Mouse (Mus musculus) midbrain, embryonic 16.5 days (tissue): ENCODE measurements around the gene Erich6. TPM values are rescaled to one million over a fixed set of nuclear protein-coding genes. Genes with fewer than 3 reads are reported as not detected.

Experiments used
- ATAC-seq: fragments of 200-750 bp; cut with Nextera tagmentation; 2 replicates; pipeline ENCODE4 v1.8.0; 2017; ENCODE audit warnings: moderate TSS enrichment
- H3K27ac ChIP-seq: fragments of 300-500 bp; sonication (generic); 2 replicates; pipeline ENCODE4 v1.5.1; 2014; ENCODE audit warnings: mild to moderate bottlenecking, low read length, mixed read lengths
- H3K27me3 ChIP-seq: fragments of 300-500 bp; sonication (generic); 2 replicates; pipeline ENCODE4 v1.6.1; 2014; ENCODE audit warnings: low read depth, low read length, mixed read lengths; ENCODE audit not compliant: control insufficient read depth, insufficient read depth
- H3K36me3 ChIP-seq: fragments of 300-500 bp; sonication (generic); 2 replicates; pipeline ENCODE4 v1.6.1; 2014; ENCODE audit warnings: mild to moderate bottlenecking, low read length, moderate library complexity, mixed read lengths; ENCODE audit not compliant: control insufficient read depth, insufficient read depth
- H3K4me1 ChIP-seq: fragments of 300-500 bp; sonication (generic); 2 replicates; pipeline ENCODE4 v1.6.1; 2014; ENCODE audit warnings: mild to moderate bottlenecking, low read length, mixed read lengths; ENCODE audit not compliant: control insufficient read depth, insufficient read depth
- H3K4me2 ChIP-seq: fragments of 300-500 bp; sonication (generic); 2 replicates; pipeline ENCODE4 v1.6.1; 2014; ENCODE audit warnings: mild to moderate bottlenecking, low read length, mixed read lengths
- H3K4me3 ChIP-seq: fragments of 300-500 bp; sonication (generic); 2 replicates; pipeline ENCODE4 v1.5.1; 2014; ENCODE audit warnings: low read depth, mild to moderate bottlenecking, low read length, moderate library complexity, mixed read lengths
- H3K9ac ChIP-seq: fragments of 300-500 bp; sonication (generic); 2 replicates; pipeline ENCODE4 v1.6.1; 2014; ENCODE audit warnings: low read depth, low read length, mixed read lengths
- H3K9me3 ChIP-seq: fragments of 300-500 bp; sonication (generic); replicated peaks from 2 replicates; pipeline ENCODE4 v1.6.1; 2014; ENCODE audit warnings: mild to moderate bottlenecking, low read length, mixed read lengths; ENCODE audit not compliant: control insufficient read depth, poor library complexity, severe bottlenecking
- WGBS: fragments of 180-500 bp; shearing (Covaris S2); extraction: QIAGEN DNeasy Blood & Tissue Kit; methylation state at CpG from one replicate; pipeline ENCODE4 v1.1.7; 2014; 5-methylcytosine and 5-hydroxymethylcytosine counted together
- polyA plus RNA-seq: library from polyadenylated mRNA; unstranded; fragments of >200 nt; fragmentation: Nextera tagmentation; extraction: Ambion mirVana; gene quantifications from 2 replicates; pipeline ENCODE4 v1.2.1, GENCODE M21; 2015

Gene Erich6
- polyA plus RNA-seq, 1 experiment from 2014 or later, result 0.26 TPM

DNA sequence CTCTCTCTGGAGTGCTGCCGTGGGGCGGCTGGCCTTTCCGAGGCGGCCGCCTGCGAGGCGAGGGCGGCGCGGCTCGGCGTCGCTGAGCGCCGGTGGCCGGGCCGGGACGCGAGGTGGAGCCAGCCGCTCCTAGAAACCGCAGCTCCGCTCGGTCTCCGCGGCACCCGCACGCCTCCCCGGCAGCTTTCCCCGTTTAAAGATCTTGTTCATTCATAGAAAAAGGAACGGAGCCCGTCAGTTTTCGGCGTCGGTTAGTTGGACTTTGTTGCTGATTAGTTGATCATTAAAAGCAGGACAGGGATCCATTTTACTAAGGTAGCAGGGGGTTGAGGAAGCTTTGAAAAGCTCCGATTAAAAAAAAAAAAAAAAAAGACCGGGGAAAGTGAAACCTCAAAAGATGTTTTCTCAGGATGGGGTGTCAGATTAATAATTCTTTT, 59.9 kb downstream of the Erich6 start:
- ATAC-seq, result peak; percentile 86
- Histone ChIP-seq H3K4me3 (peak overlapping the region; percentile 93), H3K27me3 (no peaks in the 10 kb centered on the region), H3K4me1 (peaks cover 15% of the 10 kb centered on the region), H3K27ac (peak overlapping the region; percentile 99), H3K9ac (peak overlapping the region; percentile 99), H3K9me3 (no peaks in the 10 kb centered on the region), H3K4me2 (peak overlapping the region; percentile 70), H3K36me3 (no peaks in the 10 kb centered on the region)
- WGBS, result under 1% methylated on average over 36 of the region's 36 CpGs

- Histone ChIP-seq H3K4me2 (peak within 1 kb of the TSS; percentile 70), H3K9me3 (no peaks in the 10 kb centered on the region), H3K9ac (peak within 1 kb of the TSS; percentile 99), H3K4me1 (peaks cover 12% of the 10 kb centered on the region), H3K4me3 (peak within 1 kb of the TSS; percentile 93), H3K36me3 (no peaks in the 10 kb centered on the region), H3K27ac (peak within 1 kb of the TSS; percentile 99), H3K27me3 (no peaks in the 10 kb centered on the region)
- peak; percentile 97 for ATAC-seq
- WGBS, result 2% methylated on average over 58 of the region's 59 CpGs
Measured at GRCm38 (mm10) chr3:58576137-58577066, 60.6 kb downstream of the Erich6 start, which contains the start of gene Selenot. Selenot (plus strand) TSS chr3:58576636.

DNA sequence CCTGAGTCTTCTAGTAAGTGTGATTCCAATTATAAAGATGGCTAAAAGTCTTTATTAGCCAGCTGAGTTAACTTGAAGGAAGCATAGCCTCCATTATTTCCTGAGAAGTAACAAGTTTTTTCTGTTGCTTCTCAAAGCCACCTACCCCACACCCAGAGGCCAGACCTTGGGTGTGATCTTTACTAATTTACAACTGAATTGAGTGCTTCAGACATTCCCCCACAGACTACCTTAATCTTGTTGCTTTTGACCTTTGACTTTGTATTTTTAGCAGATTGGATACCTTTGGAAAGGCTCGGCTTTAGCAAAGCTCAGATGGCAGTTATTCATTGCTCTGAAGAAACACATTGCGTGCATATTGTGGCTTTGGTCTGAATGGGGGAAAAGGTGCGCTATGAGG, 66.2 kb downstream of the Erich6 start:
- H3K36me3 ChIP-seq, result no peaks in the 10 kb centered on the region
- ATAC-seq, result no peak
- H3K9ac ChIP-seq, result no peak overlapping the region
- no peaks in the 10 kb centered on the region for H3K27me3 ChIP-seq
- H3K4me2 ChIP-seq, result no peak overlapping the region
- H3K27ac ChIP-seq, result no peak overlapping the region
- 89% methylated on average over 3 of the region's 3 CpGs for WGBS
- H3K9me3 ChIP-seq, result no peaks in the 10 kb centered on the region
- 0 out of 2 replicates have a peak, but pooled peaks cover under 1% of the 10 kb centered on the region for H3K4me1 ChIP-seq
- no peak overlapping the region for H3K4me3 ChIP-seq

Other genes with a start within 250 kb of the Erich6 start
- gene Tsc22d2, start 222.5 kb downstream of the Erich6 start, polyA plus RNA-seq, result 7.2 and 8.5 TPM in 2 replicates
- gene Eif2a, start 111.4 kb downstream of the Erich6 start, polyA plus RNA-seq, result 33.4 and 33.9 TPM in 2 replicates
- gene Serp1, start 111.3 kb downstream of the Erich6 start, polyA plus RNA-seq, result 48.5 and 52.4 TPM in 2 replicates
- gene Selenot, start 60.6 kb downstream of the Erich6 start, polyA plus RNA-seq, result 23.0 and 24.8 TPM in 2 replicates
- gene Siah2, start 55.2 kb upstream of the Erich6 start, polyA plus RNA-seq, result 8.9 and 10.7 TPM in 2 replicates
- gene Mindy4b-ps, start 185.1 kb upstream of the Erich6 start, polyA plus RNA-seq, result 0.12 and 0.33 TPM in 2 replicates
- gene Clrn1, start 248.1 kb upstream of the Erich6 start, polyA plus RNA-seq, result 0.95 and 1.0 TPM in 2 replicates